Mouse (Mus musculus) spleen, adult 2 months (tissue): ENCODE results near the gene Lrrc4c.

ENCODE experiments used
- CTCF ChIP-seq: fragments of 200-500 bp; IDR thresholded peaks from 2 replicates; pipeline ENCODE4 v1.5.1; 2011; ENCODE audit warnings: mild to moderate bottlenecking, inconsistent platforms; ENCODE audit not compliant: insufficient read depth, insufficient read length, insufficient replicate concordance; ENCODE audit errors: extremely low read depth
- POLR2A ChIP-seq: fragments of 200-500 bp; IDR thresholded peaks from 2 replicates; pipeline ENCODE4 v1.6.1; 2011; ENCODE audit warnings: low read depth, low read length, inconsistent platforms

GRCm38 (mm10) chr2:97103398-97104162 is 785.6 kb downstream of the Lrrc4c start:
- no peak for TF ChIP-seq CTCF
- no peak for TF ChIP-seq POLR2A
